Mouse (Mus musculus) lung, embryonic 14.5 days (tissue): ENCODE measurements around the gene Gsk3a. TPM values are rescaled to one million over a fixed set of nuclear protein-coding genes. Genes with fewer than 3 reads are reported as not detected.

Experiments used
- ATAC-seq: fragments of 200-750 bp; cut with Nextera tagmentation; 2 replicates; pipeline ENCODE4 v1.8.0; 2017; ENCODE audit warnings: mild to moderate bottlenecking, moderate TSS enrichment, moderate library complexity; ENCODE audit not compliant: insufficient read depth
- DNase-seq: peaks from one replicate; pipeline ENCODE4 v3.0.0-alpha.2; 2015
- H3K27ac ChIP-seq: fragments of 300-500 bp; sonication (generic); 2 replicates; pipeline ENCODE4 v1.5.1; 2014; ENCODE audit warnings: low read depth, mild to moderate bottlenecking, moderate library complexity
- H3K27me3 ChIP-seq: fragments of 300-500 bp; sonication (generic); 2 replicates; pipeline ENCODE4 v1.6.1; 2014; ENCODE audit warnings: low read length, control low read depth; ENCODE audit not compliant: insufficient read depth
- H3K36me3 ChIP-seq: fragments of 300-500 bp; sonication (generic); 2 replicates; pipeline ENCODE4 v1.6.1; 2014; ENCODE audit warnings: control low read depth; ENCODE audit not compliant: insufficient read depth
- H3K4me1 ChIP-seq: fragments of 300-500 bp; sonication (generic); 2 replicates; pipeline ENCODE4 v1.6.1; 2014; ENCODE audit warnings: antibody characterized with exemption, control low read depth; ENCODE audit not compliant: insufficient read depth
- H3K4me2 ChIP-seq: fragments of 300-500 bp; sonication (generic); 2 replicates; pipeline ENCODE4 v1.6.1; 2014; ENCODE audit warnings: mild to moderate bottlenecking
- H3K4me3 ChIP-seq: fragments of 300-500 bp; sonication (generic); 2 replicates; pipeline ENCODE4 v1.5.1; 2014; ENCODE audit warnings: low read depth, low read length
- H3K9ac ChIP-seq: fragments of 300-500 bp; sonication (generic); 2 replicates; pipeline ENCODE4 v1.6.1; 2014
- H3K9me3 ChIP-seq: fragments of 300-500 bp; sonication (generic); 2 replicates; pipeline ENCODE4 v1.6.1; 2016; ENCODE audit warnings: low read depth, low read length, control low read depth
- CTCF ChIP-seq: IDR thresholded peaks from 2 replicates; pipeline ENCODE4 v1.5.1; 2016; ENCODE audit warnings: antibody characterized with exemption, low read depth
- WGBS: fragments of 180-500 bp; shearing (Covaris S2); extraction: QIAGEN DNeasy Blood & Tissue Kit; methylation state at CpG from one replicate; pipeline ENCODE4 v1.1.7; 2014; 5-methylcytosine and 5-hydroxymethylcytosine counted together
- polyA plus RNA-seq: library from polyadenylated mRNA; unstranded; fragments of >200 nt; fragmentation: Nextera tagmentation; extraction: Ambion mirVana; gene quantifications from 2 replicates; pipeline ENCODE4 v1.2.1, GENCODE M21; 2014

Gene Gsk3a
- polyA plus RNA-seq, 1 experiment from 2014 or later = 14.9 TPM

DNA sequence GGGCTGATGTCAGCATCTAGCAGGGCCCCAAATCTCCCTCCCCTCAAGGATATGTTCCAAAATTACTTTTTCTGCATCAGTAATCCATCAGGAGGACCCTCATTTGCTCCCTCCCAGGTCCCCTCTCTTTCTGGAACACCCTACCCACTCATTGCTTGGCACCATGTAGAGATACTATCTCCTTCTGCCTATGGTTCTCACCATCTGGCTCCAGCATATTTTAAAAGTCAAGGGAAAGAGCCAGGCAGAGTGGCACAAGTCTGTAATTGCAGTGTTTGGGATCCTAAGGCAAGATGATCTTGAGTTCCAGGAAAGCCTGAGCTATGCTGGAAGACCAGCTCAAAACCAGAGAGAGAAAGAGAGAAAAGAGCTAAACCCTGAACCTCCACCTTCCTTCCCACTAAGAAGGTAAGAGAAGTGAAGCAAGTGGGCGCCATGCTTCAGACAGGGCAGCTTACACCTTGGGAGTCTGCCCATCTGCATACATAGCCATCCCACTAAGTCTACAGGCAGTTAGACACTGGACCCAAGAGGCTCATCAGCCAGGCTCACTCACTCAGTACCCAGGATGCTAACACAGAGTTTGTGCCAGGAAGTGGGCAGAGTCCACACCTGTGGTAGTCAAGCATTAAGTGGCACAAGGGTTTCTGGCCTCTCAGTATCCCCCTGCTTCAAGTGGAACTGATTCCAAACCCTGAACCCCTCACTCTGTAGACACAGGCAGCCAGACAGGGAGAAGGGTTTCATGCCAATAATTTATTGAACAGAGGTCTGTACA is 9.9 kb downstream of the Gsk3a start:
- H3K36me3 ChIP-seq = peaks cover 93% of the 10 kb centered on the region
- no peaks in the 10 kb centered on the region for H3K27me3 ChIP-seq
- H3K9me3 ChIP-seq = no peaks in the 10 kb centered on the region
- no peaks in the 10 kb centered on the region for H3K4me1 ChIP-seq
- H3K4me2 ChIP-seq = no peak overlapping the region
- 91% methylated on average over 1 of the region's 1 CpGs for WGBS
- TF ChIP-seq CTCF = no peak
- DNase-seq (no peak), ATAC-seq (no peak)
- no peak overlapping the region for H3K27ac ChIP-seq
- no peak overlapping the region for H3K9ac ChIP-seq
- H3K4me3 ChIP-seq = no peak overlapping the region

DNA sequence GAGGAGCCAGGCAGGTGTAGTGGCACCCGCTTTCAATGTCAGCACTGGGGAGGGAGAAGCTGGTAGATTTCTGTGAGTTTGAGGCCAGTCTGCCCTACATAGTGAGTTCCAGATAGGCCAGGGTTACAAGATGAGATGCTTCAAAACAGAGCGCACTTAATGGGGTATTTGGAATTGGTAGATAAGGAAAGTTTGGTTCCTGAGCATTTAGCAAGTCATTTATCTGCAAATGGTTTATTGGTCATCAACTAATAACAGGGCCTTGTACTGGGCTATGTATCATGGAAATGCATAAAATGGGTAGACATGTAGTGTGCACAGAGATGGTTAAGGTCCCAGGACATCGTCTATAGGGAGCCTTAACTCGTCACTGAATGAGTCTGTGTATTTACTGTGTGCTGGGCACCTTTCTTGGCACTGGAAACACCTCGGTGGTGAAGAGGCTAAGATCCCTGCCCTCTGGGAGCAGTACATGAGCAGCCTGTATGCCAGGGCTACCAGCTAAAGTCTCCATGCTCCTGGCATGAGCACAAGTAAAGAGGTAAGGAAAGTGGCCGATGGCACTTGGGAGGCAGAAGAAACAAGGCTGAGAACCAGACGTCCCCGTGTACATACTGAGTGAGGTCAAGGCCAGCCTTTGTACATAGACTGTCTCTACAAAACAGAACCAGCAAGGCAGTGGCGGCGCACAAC is 15.2 kb downstream of the Gsk3a start:
- peak overlapping the region; percentile 65 for H3K4me3 ChIP-seq
- ATAC-seq = no peak
- WGBS = 74% methylated on average over 10 of the region's 10 CpGs
- no peaks in the 10 kb centered on the region for H3K9me3 ChIP-seq
- no peak for TF ChIP-seq CTCF
- H3K27ac ChIP-seq = peak overlapping the region; percentile 87; the same call in 1 of the 2 replicates
- no peak for DNase-seq
- no peaks in the 10 kb centered on the region for H3K27me3 ChIP-seq
- peaks cover 40% of the 10 kb centered on the region for H3K36me3 ChIP-seq
- H3K9ac ChIP-seq = peak overlapping the region; percentile 64
- peaks cover 11% of the 10 kb centered on the region for H3K4me1 ChIP-seq
- peak overlapping the region; percentile 71 for H3K4me2 ChIP-seq

DNA sequence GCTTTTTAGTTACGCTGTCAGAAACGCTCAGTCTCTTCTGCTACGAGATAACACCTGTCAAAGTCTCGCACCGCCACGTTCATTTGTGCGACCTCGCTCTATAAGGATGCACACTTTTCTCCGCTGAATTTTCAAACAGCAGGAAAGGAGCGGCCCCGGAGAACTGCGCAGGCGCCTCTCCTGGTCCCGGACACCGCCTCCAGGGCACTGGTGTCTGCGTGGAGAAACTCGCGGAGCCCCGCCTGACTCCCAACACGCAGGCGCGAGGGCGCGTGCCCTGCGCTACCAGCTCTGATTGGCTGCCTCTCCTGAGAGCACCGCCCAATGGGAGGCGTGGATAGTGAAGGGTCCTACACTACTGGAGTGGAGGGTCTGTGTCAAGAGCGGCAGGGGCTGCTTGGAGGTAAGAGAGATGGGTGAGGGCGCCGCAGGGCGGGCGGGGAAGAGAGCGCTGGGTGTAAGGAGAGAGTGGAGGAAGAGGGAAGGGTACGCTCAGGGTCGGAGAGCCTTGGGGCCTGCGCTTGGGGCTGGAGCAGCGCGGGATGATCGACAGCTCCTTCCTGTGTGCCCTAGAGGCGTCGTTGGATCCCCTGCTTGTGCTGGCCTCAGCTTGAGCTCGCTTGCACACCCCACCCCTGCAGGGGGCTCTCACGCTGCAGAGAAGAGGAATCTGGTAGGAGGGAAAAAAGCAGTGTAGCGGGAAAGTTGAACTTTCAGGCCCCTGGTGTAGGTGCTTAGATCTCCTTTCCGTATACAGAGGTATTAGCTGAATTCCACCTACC is 16.4 kb downstream of the Gsk3a start, which contains the start of gene Zfp526:
Zfp526 (plus strand) TSS at position 324 of the 782 bp plus-strand sequence.
- no peaks in the 10 kb centered on the region for H3K27me3 ChIP-seq
- peak within 1 kb of the TSS; percentile 71 for H3K4me2 ChIP-seq
- H3K27ac ChIP-seq = peak within 1 kb of the TSS; percentile 87
- peaks cover 28% of the 10 kb centered on the region for H3K36me3 ChIP-seq
- peaks cover 11% of the 10 kb centered on the region for H3K4me1 ChIP-seq
- no peaks in the 10 kb centered on the region for H3K9me3 ChIP-seq
- peak; percentile 99 for DNase-seq
- 0% methylated on average over 45 of the region's 45 CpGs for WGBS
- peak within 1 kb of the TSS; percentile 64 for H3K9ac ChIP-seq
- TF ChIP-seq CTCF = peak; percentile 31; the same call in 1 of the 2 replicates
- H3K4me3 ChIP-seq = peak within 1 kb of the TSS; percentile 65
- peak; percentile 95 for ATAC-seq

DNA sequence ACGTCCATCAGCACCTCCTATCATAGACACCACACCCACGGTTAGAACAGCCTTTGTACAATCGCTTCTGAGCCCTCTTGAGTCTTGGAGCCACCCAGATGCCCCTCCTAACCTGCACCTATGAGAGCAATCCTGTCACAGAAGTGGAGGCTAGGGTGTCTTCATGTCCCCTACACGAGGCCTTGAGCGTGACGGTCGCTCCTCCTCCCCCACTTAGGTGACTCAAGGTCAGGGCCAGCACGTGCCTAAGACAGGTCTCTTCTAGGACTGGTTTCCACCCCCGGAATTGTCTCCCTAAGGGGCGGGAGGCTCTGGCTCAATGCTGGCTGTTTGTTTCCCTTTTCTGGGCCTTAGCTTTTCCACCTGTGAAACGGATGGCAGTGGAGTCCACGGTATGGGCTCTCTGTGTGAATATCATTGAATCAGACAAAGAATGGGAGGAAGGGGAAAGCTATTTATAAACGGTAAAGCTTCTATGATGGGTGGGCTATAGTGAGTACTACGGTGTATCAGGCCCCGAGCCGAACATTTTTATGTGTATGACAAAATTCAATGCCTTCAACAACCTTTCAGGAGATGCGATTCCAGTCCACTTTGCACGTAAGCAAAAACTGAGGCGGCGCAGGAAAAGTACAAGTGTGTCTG is 17.1 kb downstream of the Gsk3a start, which contains the start of gene Dedd2:
Dedd2 (minus strand) TSS at position 159 of the 645 bp plus-strand sequence.
- Histone ChIP-seq H3K27ac (peak within 1 kb of the TSS; percentile 87), H3K36me3 (peaks cover 21% of the 10 kb centered on the region), H3K9ac (peak within 1 kb of the TSS; percentile 64), H3K4me1 (peaks cover 11% of the 10 kb centered on the region), H3K4me3 (peak within 1 kb of the TSS; percentile 65), H3K4me2 (peak within 1 kb of the TSS; percentile 71), H3K27me3 (no peaks in the 10 kb centered on the region), H3K9me3 (no peaks in the 10 kb centered on the region)
- no peak for TF ChIP-seq CTCF
- ATAC-seq = no peak
- no peak for DNase-seq
- 5% methylated on average over 20 of the region's 20 CpGs for WGBS

DNA sequence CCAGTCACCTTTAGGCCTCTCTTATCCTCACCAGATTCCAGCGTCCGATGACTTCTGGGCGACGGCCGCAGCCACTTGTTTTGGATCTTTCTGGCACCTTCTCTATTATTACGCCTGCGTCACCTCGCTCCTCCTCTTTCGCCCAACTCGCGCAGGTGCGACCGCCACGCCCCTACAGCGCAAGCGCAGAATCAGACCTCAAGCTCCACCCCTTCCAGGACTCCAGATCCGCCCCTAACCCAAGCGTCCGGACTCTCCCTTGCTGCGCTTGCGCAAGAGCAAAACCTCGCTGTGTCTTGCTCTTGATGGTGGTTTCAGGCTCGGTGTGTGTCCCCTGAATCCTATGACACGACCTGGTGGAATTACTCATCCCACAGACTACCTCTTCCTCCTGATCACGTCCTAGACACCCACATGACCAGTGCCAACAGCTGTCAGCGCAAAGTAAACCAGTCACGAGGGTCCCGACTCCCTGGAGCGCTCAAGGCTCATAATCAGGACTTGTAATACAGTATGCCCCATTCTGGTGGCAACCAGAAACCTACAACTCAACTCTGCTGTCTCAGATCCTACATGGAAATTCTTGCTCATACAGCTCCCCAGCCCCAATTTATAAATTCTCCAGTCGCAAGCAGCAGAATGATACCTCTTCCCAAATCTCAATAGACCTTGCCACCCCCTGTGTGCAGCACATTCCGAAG is 17.7 kb downstream of the Gsk3a start:
- Histone ChIP-seq H3K4me2 (peak overlapping the region; percentile 71), H3K27ac (peak overlapping the region; percentile 69), H3K27me3 (no peaks in the 10 kb centered on the region), H3K4me1 (peaks cover 11% of the 10 kb centered on the region), H3K9me3 (no peaks in the 10 kb centered on the region), H3K9ac (peak overlapping the region; percentile 61), H3K36me3 (peaks cover 19% of the 10 kb centered on the region), H3K4me3 (peak overlapping the region; percentile 65)
- TF ChIP-seq CTCF = no peak
- DNase-seq (peak; percentile 97), ATAC-seq (peak; percentile 55)
- 3% methylated on average over 31 of the region's 31 CpGs for WGBS

DNA sequence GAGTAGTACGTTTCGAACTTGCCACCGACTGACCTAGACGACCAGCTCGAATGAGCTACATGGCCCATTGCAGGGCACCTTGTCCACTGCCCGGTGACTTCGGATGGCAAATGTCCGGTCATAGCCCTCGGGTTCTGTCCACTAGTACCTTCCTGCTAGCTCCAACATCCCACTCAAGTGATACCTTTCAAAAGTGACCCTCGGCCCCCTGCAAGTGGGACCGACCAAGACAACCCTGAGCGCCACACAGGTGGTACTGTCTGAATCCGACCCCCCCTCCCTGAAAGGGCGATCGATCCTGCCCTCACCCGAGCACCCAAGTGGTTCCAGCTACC is 18.3 kb downstream of the Gsk3a start:
- Histone ChIP-seq H3K9me3 (no peaks in the 10 kb centered on the region), H3K9ac (peak overlapping the region; percentile 61), H3K4me1 (peaks cover 11% of the 10 kb centered on the region), H3K4me3 (peak overlapping the region; percentile 65), H3K36me3 (peaks cover 14% of the 10 kb centered on the region), H3K27ac (peak overlapping the region; percentile 69), H3K27me3 (no peaks in the 10 kb centered on the region), H3K4me2 (peak overlapping the region; percentile 71)
- no peak for TF ChIP-seq CTCF
- 0% methylated on average over 16 of the region's 16 CpGs for WGBS
- no peak for DNase-seq
- ATAC-seq = peak; percentile 9
